Mouse (Mus musculus) hindbrain, embryonic 16.5 days (tissue): ENCODE results near the gene Snca. TPM values are rescaled to one million over a fixed set of nuclear protein-coding genes. Genes with fewer than 3 reads are reported as not detected.

ENCODE experiments used
- ATAC-seq: fragments of 200-750 bp; cut with Nextera tagmentation; 2 replicates; pipeline ENCODE4 v1.8.0; 2017; ENCODE audit warnings: moderate TSS enrichment, moderate library complexity
- H3K27ac ChIP-seq: fragments of 300-500 bp; sonication (generic); 2 replicates; pipeline ENCODE4 v1.5.1; 2014; ENCODE audit warnings: low read depth, mild to moderate bottlenecking, control low read depth, low read length, moderate library complexity
- H3K27me3 ChIP-seq: fragments of 300-500 bp; sonication (generic); replicated peaks from 2 replicates; pipeline ENCODE4 v1.6.1; 2014; ENCODE audit warnings: low read length; ENCODE audit not compliant: control insufficient read depth, insufficient read depth
- H3K36me3 ChIP-seq: fragments of 300-500 bp; sonication (generic); 2 replicates; pipeline ENCODE4 v1.6.1; 2014; ENCODE audit warnings: mild to moderate bottlenecking, low read length, moderate library complexity, mixed read lengths; ENCODE audit not compliant: control insufficient read depth, insufficient read depth
- H3K4me1 ChIP-seq: fragments of 300-500 bp; sonication (generic); 2 replicates; pipeline ENCODE4 v1.6.1; 2014; ENCODE audit warnings: low read depth, low read length; ENCODE audit not compliant: control insufficient read depth, insufficient read depth
- H3K4me2 ChIP-seq: fragments of 300-500 bp; sonication (generic); 2 replicates; pipeline ENCODE4 v1.6.1; 2014; ENCODE audit warnings: mild to moderate bottlenecking, low read length, control low read depth, moderate library complexity
- H3K4me3 ChIP-seq: fragments of 300-500 bp; sonication (generic); 2 replicates; pipeline ENCODE4 v1.5.1; 2014; ENCODE audit warnings: mild to moderate bottlenecking, low read length, control low read depth, moderate library complexity
- H3K9ac ChIP-seq: fragments of 300-500 bp; sonication (generic); 2 replicates; pipeline ENCODE4 v1.6.1; 2014; ENCODE audit warnings: low read depth, mild to moderate bottlenecking, control low read depth, low read length, moderate library complexity
- H3K9me3 ChIP-seq: fragments of 300-500 bp; sonication (generic); 2 replicates; pipeline ENCODE4 v1.6.1; 2014; ENCODE audit warnings: mild to moderate bottlenecking, low read length, moderate library complexity; ENCODE audit not compliant: control insufficient read depth
- WGBS: fragments of 180-500 bp; shearing (Covaris S2); extraction: QIAGEN DNeasy Blood & Tissue Kit; methylation state at CpG from one replicate; pipeline ENCODE4 v1.1.7; 2014; 5-methylcytosine and 5-hydroxymethylcytosine counted together
- polyA plus RNA-seq: library from polyadenylated mRNA; unstranded; fragments of >200 nt; fragmentation: Nextera tagmentation; extraction: Ambion mirVana; gene quantifications from 2 replicates; pipeline ENCODE4 v1.2.1, GENCODE M21; 2015

The Snca gene
- polyA plus RNA-seq, 1 experiment from 2014 or later = 444 TPM

DNA sequence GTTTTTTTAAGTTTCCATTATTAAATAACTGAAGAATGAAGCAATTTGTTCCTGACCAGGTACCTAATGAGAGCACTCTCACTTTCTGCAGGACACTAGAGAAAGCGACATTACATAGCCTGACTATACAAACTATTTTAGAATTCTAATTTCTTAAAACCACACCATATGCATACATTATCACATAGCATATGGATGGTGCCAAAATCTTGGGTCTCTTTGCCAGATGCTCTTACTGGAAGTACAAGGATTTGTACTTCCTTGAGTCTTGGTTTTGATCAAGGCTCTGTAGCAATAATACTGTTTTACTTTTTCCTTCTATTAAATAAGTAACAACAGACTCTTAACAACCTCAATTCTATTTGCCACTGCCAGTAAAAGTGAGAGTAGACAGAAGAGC is 31.4 kb downstream of the Snca start:
- no peaks in the 10 kb centered on the region for H3K4me1 ChIP-seq
- no peak overlapping the region for H3K4me2 ChIP-seq
- no peak overlapping the region for H3K27ac ChIP-seq
- no peak for ATAC-seq
- H3K27me3 ChIP-seq = no peaks in the 10 kb centered on the region
- H3K36me3 ChIP-seq = no peaks in the 10 kb centered on the region
- H3K9me3 ChIP-seq = no peaks in the 10 kb centered on the region
- WGBS = 95% methylated on average over 1 of the region's 1 CpGs
- no peak overlapping the region for H3K9ac ChIP-seq
- no peak overlapping the region for H3K4me3 ChIP-seq

DNA sequence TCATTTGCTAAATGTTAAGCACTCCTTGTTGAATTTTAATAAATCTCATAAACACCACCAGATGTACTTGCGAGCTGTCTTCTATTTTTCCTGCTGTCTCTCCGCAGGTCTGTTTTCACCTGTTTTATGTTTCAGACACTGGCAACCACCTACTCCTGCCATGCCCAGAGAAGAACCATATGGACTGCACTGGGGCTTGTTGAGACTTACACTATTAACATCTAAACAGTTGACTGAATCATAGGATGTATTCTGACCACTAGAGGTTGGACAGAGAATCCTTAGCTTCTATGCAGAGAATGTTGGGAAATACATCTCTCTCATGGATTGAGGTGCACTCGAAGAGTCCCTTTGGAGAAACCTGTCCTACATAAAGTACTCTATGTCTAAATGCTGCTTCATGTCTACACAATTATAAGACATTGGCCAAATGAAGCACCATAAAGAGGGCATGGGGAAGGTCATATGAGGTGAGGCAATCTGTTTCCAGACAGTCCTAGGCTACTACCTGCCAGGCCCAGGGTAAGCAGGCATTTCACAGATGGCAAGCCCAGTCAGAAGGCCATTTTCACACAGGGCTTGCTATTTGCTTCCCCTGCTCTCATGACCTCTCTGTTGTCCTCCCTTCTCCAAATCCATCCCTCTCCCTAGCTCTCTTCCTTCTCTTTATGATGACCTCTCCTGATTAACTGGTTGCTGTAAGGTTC is 35.8 kb downstream of the Snca start:
- H3K4me3 ChIP-seq = no peak overlapping the region
- H3K9ac ChIP-seq = no peak overlapping the region
- H3K9me3 ChIP-seq = no peaks in the 10 kb centered on the region
- H3K36me3 ChIP-seq = no peaks in the 10 kb centered on the region
- H3K27ac ChIP-seq = no peak overlapping the region
- no peaks in the 10 kb centered on the region for H3K4me1 ChIP-seq
- WGBS = 85% methylated on average over 3 of the region's 3 CpGs
- peak; percentile 60; the same call in 1 of the 2 replicates for ATAC-seq
- H3K27me3 ChIP-seq = no peaks in the 10 kb centered on the region
- H3K4me2 ChIP-seq = no peak overlapping the region

DNA sequence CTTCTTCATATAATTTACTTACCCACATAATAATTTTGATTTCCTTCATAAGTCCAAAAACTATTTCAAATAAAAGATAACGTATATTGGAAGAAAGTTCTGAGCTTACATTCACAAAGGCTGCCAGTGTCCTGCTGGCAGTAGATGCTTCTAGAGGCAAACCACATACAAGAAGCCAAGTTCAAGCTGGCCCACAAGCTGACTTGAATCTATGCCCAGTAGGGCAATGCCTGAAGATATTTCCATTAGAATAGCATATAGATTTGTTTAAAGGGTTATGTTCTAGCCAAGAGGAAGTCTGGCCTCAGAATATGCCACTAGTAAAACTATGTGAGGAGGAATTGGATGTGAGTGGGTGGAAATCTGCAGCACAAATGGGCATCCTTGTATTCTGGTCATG is 42.7 kb downstream of the Snca start:
- H3K27me3 ChIP-seq = no peaks in the 10 kb centered on the region
- 69% methylated on average over 1 of the region's 1 CpGs for WGBS
- H3K9me3 ChIP-seq = no peaks in the 10 kb centered on the region
- H3K27ac ChIP-seq = no peak overlapping the region
- ATAC-seq = peak; percentile 86
- H3K9ac ChIP-seq = no peak overlapping the region
- H3K4me1 ChIP-seq = no peaks in the 10 kb centered on the region
- no peak overlapping the region for H3K4me3 ChIP-seq
- H3K36me3 ChIP-seq = no peaks in the 10 kb centered on the region
- no peak overlapping the region for H3K4me2 ChIP-seq

DNA sequence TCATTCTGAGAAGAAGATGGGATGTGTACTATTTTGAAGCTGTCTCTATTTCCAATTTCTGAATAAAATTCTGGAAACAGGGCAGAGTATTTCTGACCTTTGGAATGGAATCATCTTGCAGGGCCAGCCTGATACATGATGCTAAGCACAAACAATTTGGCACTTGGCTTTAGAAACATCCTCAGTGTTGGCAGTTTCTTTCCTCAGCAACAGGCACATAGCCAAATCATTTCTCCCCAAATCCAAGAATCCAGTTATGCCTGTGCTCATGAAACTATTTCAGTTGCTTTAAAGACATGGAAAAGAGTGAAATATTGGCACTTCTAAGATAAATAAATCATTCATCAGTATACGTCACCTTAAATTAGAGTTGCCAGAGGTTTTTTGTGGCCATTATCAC is 57.8 kb downstream of the Snca start:
- Histone ChIP-seq H3K4me2 (no peak overlapping the region), H3K9ac (no peak overlapping the region), H3K27ac (no peak overlapping the region), H3K4me1 (no peaks in the 10 kb centered on the region), H3K36me3 (no peaks in the 10 kb centered on the region), H3K9me3 (no peaks in the 10 kb centered on the region), H3K4me3 (no peak overlapping the region), H3K27me3 (no peaks in the 10 kb centered on the region)
- no peak for ATAC-seq
- 70% methylated on average over 1 of the region's 1 CpGs for WGBS

DNA sequence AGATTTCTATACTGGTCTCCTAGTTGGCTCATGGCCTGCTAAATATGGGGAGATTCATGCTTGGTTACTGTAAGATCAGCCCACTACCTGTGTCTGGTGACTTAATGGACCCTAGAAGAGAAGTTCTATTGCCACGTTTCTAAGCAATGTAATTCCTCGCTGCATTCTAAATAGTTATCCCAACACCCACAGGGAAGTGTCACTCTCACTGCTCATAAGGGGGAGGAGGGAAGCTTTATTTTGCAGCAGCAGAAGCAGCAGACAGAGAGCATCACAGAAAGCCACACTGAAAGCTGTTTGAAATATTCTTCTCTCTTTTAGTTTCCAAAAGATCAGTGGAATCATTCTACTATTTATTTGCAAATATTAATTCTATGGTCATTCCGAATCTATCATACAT is 64.0 kb downstream of the Snca start:
- WGBS = 73% methylated on average over 3 of the region's 3 CpGs
- no peaks in the 10 kb centered on the region for H3K4me1 ChIP-seq

DNA sequence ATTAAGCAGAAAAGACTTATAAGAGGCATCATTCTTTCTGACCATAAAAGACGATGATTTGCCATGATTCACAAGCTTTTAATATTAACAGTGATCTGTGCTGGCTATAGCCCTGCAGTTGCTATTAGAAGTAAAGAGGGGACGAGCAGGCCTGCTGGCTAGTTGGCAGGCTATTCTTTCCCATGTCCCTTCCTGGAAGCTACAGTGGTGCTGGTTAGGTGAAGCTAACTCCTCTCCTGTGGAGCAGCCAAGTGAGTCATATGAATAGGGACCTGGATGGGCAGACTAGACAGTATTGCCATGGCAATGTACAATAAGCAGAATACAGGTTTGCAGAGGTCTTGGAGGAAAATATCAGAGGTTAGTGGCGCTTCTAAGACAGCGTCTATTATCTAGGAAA is 66.8 kb downstream of the Snca start:
- no peaks in the 10 kb centered on the region for H3K36me3 ChIP-seq
- no peaks in the 10 kb centered on the region for H3K27me3 ChIP-seq
- no peak overlapping the region for H3K4me3 ChIP-seq
- no peak overlapping the region for H3K4me2 ChIP-seq
- no peaks in the 10 kb centered on the region for H3K9me3 ChIP-seq
- 85% methylated on average over 4 of the region's 4 CpGs for WGBS
- ATAC-seq = no peak
- H3K9ac ChIP-seq = no peak overlapping the region
- no peak overlapping the region for H3K27ac ChIP-seq
- no peaks in the 10 kb centered on the region for H3K4me1 ChIP-seq

More for the DNA sequence above, 64.0 kb downstream of the Snca start:
- no peak overlapping the region for H3K9ac ChIP-seq
- no peak overlapping the region for H3K4me3 ChIP-seq
- no peak overlapping the region for H3K27ac ChIP-seq
- H3K27me3 ChIP-seq = no peaks in the 10 kb centered on the region
- H3K9me3 ChIP-seq = no peaks in the 10 kb centered on the region
- no peaks in the 10 kb centered on the region for H3K36me3 ChIP-seq
- no peak for ATAC-seq
- H3K4me2 ChIP-seq = no peak overlapping the region

DNA sequence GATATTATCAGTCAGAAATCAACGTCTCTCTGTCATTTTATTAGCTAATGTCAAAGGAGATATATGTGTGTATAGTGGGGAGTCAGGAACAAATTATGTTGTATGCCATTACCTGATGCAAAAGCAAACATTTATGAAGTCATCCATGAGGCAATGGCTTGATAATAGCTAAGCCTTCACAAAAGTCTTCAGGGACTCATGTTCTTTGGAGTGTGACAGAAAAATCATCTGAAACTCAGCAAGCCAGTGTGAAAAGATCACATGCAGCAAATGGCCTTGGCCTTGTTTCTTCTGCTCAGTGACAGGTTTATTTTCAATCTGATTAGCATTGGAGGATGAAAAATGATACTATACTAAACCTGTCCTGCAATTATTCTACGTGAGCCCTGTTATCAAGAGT is 67.9 kb downstream of the Snca start:
- 57% methylated on average over 2 of the region's 2 CpGs for whole genome bisulfite sequencing
- no peak overlapping the region for H3K9ac ChIP-seq
- no peaks in the 10 kb centered on the region for H3K9me3 ChIP-seq
- no peak overlapping the region for H3K4me2 ChIP-seq
- no peaks in the 10 kb centered on the region for H3K27me3 ChIP-seq
- ATAC-seq = peak; percentile 67; the same call in 1 of the 2 replicates
- no peaks in the 10 kb centered on the region for H3K4me1 ChIP-seq
- no peak overlapping the region for H3K4me3 ChIP-seq
- H3K36me3 ChIP-seq = no peaks in the 10 kb centered on the region
- H3K27ac ChIP-seq = no peak overlapping the region

DNA sequence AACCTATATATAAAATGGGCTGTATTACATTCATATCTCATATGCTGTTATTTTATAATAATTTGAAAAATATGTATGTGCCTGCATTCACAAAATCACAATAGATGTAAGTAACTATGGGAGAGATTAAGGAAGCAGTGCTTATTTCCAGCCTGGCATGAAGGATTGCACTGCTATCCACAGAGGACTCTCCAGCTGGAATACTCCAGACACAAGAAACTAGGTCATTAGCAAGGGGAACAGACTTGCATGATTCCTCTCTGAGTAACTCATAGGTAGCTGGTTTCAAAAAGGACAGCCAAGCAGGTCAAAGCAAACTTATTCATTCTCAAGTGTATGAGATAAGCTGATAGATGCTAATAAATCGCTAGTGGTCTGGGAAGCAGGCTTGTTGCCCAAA is 74.7 kb downstream of the Snca start:
- Histone ChIP-seq H3K9ac (no peak overlapping the region), H3K4me2 (no peak overlapping the region), H3K36me3 (no peaks in the 10 kb centered on the region), H3K9me3 (no peaks in the 10 kb centered on the region), H3K4me3 (no peak overlapping the region), H3K27ac (no peak overlapping the region), H3K4me1 (no peaks in the 10 kb centered on the region), H3K27me3 (no peaks in the 10 kb centered on the region)
- WGBS = 78% methylated on average over 1 of the region's 1 CpGs
- peak; percentile 79 for ATAC-seq

DNA sequence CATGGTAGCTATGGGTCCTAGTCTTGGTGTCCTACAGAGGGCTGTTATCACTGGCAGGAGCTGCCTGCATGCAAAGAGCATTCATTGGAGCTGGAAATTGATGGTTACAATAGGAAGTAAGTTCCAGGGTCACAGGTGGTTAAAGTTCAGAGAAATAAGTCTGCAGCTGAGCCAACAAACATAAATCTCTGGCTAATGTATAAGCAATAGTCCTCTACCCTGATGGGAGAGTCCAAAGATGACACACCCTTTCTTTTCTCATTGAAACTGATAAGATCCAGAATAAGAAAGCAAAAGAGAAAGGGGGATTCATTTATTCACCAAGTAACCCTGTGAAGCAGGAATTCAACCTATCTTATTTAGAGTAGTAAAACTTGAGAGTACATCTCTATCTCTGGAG is 83.7 kb downstream of the Snca start:
- no peak for ATAC-seq

More for the DNA sequence above, 83.7 kb downstream of the Snca start:
- Histone ChIP-seq H3K9me3 (no peaks in the 10 kb centered on the region), H3K4me1 (no peaks in the 10 kb centered on the region), H3K36me3 (no peaks in the 10 kb centered on the region), H3K4me3 (no peak overlapping the region), H3K27ac (no peak overlapping the region), H3K4me2 (no peak overlapping the region), H3K9ac (no peak overlapping the region), H3K27me3 (no peaks in the 10 kb centered on the region)
